ENCODE assay signal across 9 mouse cellular contexts in genomic region chr2:118199867-118200266, GRCm38 (mm10). TPM values are rescaled to one million over a fixed set of nuclear protein-coding genes. Genes with fewer than 3 reads are reported as not detected.
DNase-seq lines count a peak whose midpoint lies in the region; ATAC-seq and TF ChIP-seq lines count a peak whose summit lies in the region.
"Had no signal": no experiment of that assay in that cellular context is flagged by ENCODE, and none has a peak within 500 bp of the region (broad histone marks: within the 10 kb centered on the region; RNA-seq: fewer than 3 reads in every experiment).

No protein-coding gene starts in this region.

- no peak for TF ChIP-seq POLR2A in brain, embryonic 14.5 days (IDR thresholded peaks at IDR 0.05; ENCODE audit: borderline replicate concordance, extremely low read depth, insufficient read depth, insufficient read length, poor library complexity, severe bottlenecking)

- 7% methylated on average over 5 of the region's 5 CpGs for WGBS in heart, postnatal 0 days

- in situ Hi-C loops in ES-E14 (cut with MboI; ENCODE audit: low sequenced_read_pairs in 2 of 2, unreplicated experiment in 2 of 2): no loop called here

- H3K36me3 ChIP-seq in ES-E14 (ENCODE audit: control insufficient read depth, insufficient read depth, low read length, poor library complexity, severe bottlenecking): no peaks in the 10 kb centered on the region
- H3K36me3 ChIP-seq in heart, postnatal 0 days (replicated peaks; ENCODE audit: control insufficient read depth, insufficient read depth, low read length): no peaks in the 10 kb centered on the region

- H3K4me1 ChIP-seq in ES-E14 (ENCODE audit: control insufficient read depth in 2 of 2, insufficient read depth in 2 of 2, low read length in 2 of 2, poor library complexity in 1 of 2): peaks cover 0 to 4% of the 10 kb centered on the region in 2 experiments; a peak in 1 of 4 replicates
- no peaks in the 10 kb centered on the region for H3K4me1 ChIP-seq in heart, postnatal 0 days (ENCODE audit: control insufficient read depth, insufficient read depth)

- no peak overlapping the region for H3K4me3 ChIP-seq in ES-E14 (ENCODE audit: insufficient read depth in 1 of 2, low read depth in 1 of 2, low read length in 2 of 2, poor library complexity in 1 of 2, severe bottlenecking in 1 of 2)
- H3K4me3 ChIP-seq in heart, postnatal 0 days (ENCODE audit: low read depth, low read length): no peak overlapping the region

- no peak for TF ChIP-seq EP300 in heart, postnatal 0 days (IDR thresholded peaks at IDR 0.05; ENCODE audit: low read depth)

- H3K9me3 ChIP-seq in ES-E14 (ENCODE audit: control insufficient read depth, insufficient read depth, low read depth, low read length): no peaks in the 10 kb centered on the region
- H3K9me3 ChIP-seq in heart, postnatal 0 days (replicated peaks; ENCODE audit: control insufficient read depth, low read length): no peaks in the 10 kb centered on the region

- TF ChIP-seq CTCF in brain, embryonic 14.5 days (IDR thresholded peaks at IDR 0.05; ENCODE audit: borderline replicate concordance, extremely low read depth, insufficient read depth, insufficient read length): peak; percentile 92
- TF ChIP-seq CTCF in heart, postnatal 0 days (IDR thresholded peaks at IDR 0.05; ENCODE audit: low read depth): peak; percentile 91

- no peak overlapping the region for H3K4me2 ChIP-seq in heart, postnatal 0 days (ENCODE audit: low read depth, low read length)

- H3K27ac ChIP-seq in ES-E14 (ENCODE audit: insufficient read depth, low read depth, low read length, poor library complexity, severe bottlenecking): no peak overlapping the region
- no peak overlapping the region for H3K27ac ChIP-seq in heart, postnatal 0 days (ENCODE audit: low read depth)
- H3K27ac ChIP-seq: macrophage had no signal

- H3K27me3 ChIP-seq in heart, postnatal 0 days (ENCODE audit: control insufficient read depth, insufficient read depth, low read length): peaks cover 38% of the 10 kb centered on the region

- ATAC-seq in heart, postnatal 0 days (ENCODE audit: insufficient read depth, low read depth): peak; percentile 77

- DNase-seq in ES-E14 (ENCODE audit: low read depth, low spot score): peak; percentile 69
- peak; percentile 92 for DNase-seq in brain, embryonic 14.5 days (ENCODE audit: low read depth)
- DNase-seq in fibroblast of lung, adult 2 months (ENCODE audit: low read depth): peak; percentile 49
- peak; percentile 87 for DNase-seq in heart, postnatal 0 days (ENCODE audit: low spot score)
- DNase-seq in layer of hippocampus, adult 18-20 months (ENCODE audit: low spot score in 2 of 2): peak; percentile 72 to 92
- DNase-seq in lung, postnatal 10 days: peak; percentile 86
- DNase-seq in right cerebral cortex, adult 2 months (ENCODE audit: low spot score in 2 of 2): peak; percentile 82 to 84
- DNase-seq in urinary bladder, postnatal 14 days (ENCODE audit: low spot score): peak; percentile 78

- H3K9ac ChIP-seq in ES-E14 (ENCODE audit: insufficient read depth, low read depth, low read length, poor library complexity, severe bottlenecking): no peak overlapping the region
- no peak overlapping the region for H3K9ac ChIP-seq in heart, postnatal 0 days (replicated peaks; ENCODE audit: low read depth, low read length)

TF ChIP-seq in ES-E14, 5 proteins besides CTCF, POLR2A, EP300 and RAD21:
- TF ChIP-seq ZC3H11A (IDR thresholded peaks at IDR 0.05; ENCODE audit: borderline replicate concordance, low read depth, low read length): peak; percentile 85
- no peak for TF ChIP-seq ZNF384 (IDR thresholded peaks at IDR 0.05; ENCODE audit: low read depth, low read length)
TF ChIP-seq in ES-E14: peak in this region for 1.

RNA-seq across cellular contexts. Expression of gene Fsip1, which starts 56.9 kb away (rescaled TPM):
- total RNA-seq in ES-E14 (2012; rRNA removed): 0.63 and 0.85 TPM in 2 replicates
- polyA plus RNA-seq in brain, embryonic 14.5 days (2012; rRNA removed): 2.3 and 2.7 TPM in 2 replicates
- total RNA-seq in heart, postnatal 0 days (2014; rRNA removed; ENCODE audit: low replicate concordance): not detected in 2 replicates
- polyA plus RNA-seq in heart, postnatal 0 days (2015; fragmentation: Nextera tagmentation; extraction: Ambion mirVana): 0.05 and 0.11 TPM in 2 replicates
- 1 to 10 TPM in 1 of 2 experiments, under 1 TPM in 1; 0.68 to 1.2 TPM for total RNA-seq in layer of hippocampus, adult 18-20 months (2021)
